Mouse (Mus musculus) erythroblast, embryonic 14.5 days (primary cell): ENCODE results near the gene Cmtm4.

Experiments
- GATA1 ChIP-seq: IDR thresholded peaks from 2 replicates; pipeline ENCODE4 v1.6.1; 2012; ENCODE audit warnings: low read length, inconsistent platforms, mixed read lengths
- TAL1 ChIP-seq: IDR thresholded peaks from 3 replicates; pipeline ENCODE4 v1.6.1; 2012; ENCODE audit warnings: low read length, inconsistent platforms, mixed read lengths

DNA sequence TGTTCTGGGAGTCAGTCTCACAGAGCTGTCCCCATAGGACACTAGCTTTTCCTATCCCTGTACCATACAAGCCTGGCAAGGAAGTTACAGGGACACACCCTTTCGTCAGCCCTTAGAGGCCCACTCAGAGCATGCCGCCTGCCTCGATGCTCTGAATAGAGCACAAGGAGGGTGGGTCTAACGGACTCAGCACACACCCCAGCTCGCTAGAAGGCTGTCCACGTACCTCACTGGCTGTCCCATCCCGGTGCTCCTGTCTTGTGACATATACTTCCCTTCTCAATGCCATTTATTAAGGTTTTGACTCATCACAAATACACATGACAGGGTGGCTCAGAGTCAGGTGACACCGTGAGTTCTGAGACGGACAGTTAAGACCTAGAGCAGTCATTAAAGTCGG is 41.1 kb downstream of the Cmtm4 start:
- TF ChIP-seq TAL1 (no peak), GATA1 (no peak)
